Mouse (Mus musculus) megakaryocyte, embryonic 14.5 days (primary cell): ENCODE data around the gene Tldc2. TPM values are rescaled to one million over a fixed set of nuclear protein-coding genes. Genes with fewer than 3 reads are reported as not detected.
A peak's percentile ranks its signal among the peaks of the same experiment; 100 is the strongest.

Experiments
- H3K27me3 ChIP-seq: replicated peaks from 2 replicates; pipeline ENCODE3; 2012; ENCODE audit warnings: inconsistent platforms
- H3K36me3 ChIP-seq: replicated peaks from 2 replicates; pipeline ENCODE3; 2012; ENCODE audit warnings: low read length, inconsistent platforms, mixed read lengths
- H3K4me1 ChIP-seq: 2 replicates; pipeline ENCODE4 v1.6.1; 2012; ENCODE audit warnings: inconsistent platforms
- H3K4me3 ChIP-seq: replicated peaks from 2 replicates; pipeline ENCODE3; 2012; ENCODE audit warnings: moderate library complexity, mild to moderate bottlenecking, inconsistent platforms
- H3K9me3 ChIP-seq: 2 replicates; pipeline ENCODE4 v1.6.1; 2012; ENCODE audit warnings: inconsistent platforms
- FLI1 ChIP-seq: IDR thresholded peaks from 2 replicates; pipeline ENCODE4 v1.6.1; 2012; ENCODE audit warnings: low read length, inconsistent platforms, mixed read lengths
- GATA1 ChIP-seq: IDR thresholded peaks from 3 replicates; pipeline ENCODE4 v1.6.1; 2012; ENCODE audit warnings: mixed read lengths, low read length, inconsistent platforms, borderline replicate concordance
- polyA plus RNA-seq: library from polyadenylated mRNA; stranded (reverse); fragments of >175 nt; gene quantifications from 2 replicates; pipeline ENCODE4 v1.2.3, GENCODE M21; 2012; ENCODE audit warnings: low replicate concordance; ENCODE audit not compliant: insufficient read depth

The Tldc2 gene
- polyA plus RNA-seq, 1 experiment: not detected

DNA sequence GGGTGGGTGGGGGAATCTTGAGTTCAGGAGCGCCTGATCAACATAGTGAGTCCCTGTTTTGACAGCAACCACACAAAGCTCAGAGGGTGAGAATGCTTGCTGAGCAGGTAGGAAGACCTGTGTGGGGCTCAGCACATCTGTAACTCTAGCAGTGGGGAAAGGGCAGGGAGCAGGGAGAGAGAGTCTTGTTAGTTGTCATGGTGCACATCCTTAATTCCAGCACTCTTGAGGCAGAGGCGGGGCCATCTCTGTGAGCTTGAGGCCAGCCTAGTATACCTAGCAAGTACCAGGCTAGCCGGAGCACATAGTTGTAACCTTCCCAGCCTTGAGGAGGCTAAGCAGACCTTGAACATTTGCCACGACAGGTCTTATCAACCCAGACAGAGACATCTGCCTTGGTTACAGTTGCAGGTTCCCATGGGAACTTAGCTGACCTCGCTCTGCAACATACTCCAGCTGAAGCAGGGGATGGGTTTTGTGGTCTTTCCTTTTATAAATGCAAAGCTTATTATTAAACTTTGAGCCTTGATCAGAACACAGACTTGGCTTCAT is 52.5 kb downstream of the Tldc2 start:
- Histone ChIP-seq H3K27me3 (no peaks in the 10 kb centered on the region), H3K4me3 (peak overlapping the region; percentile 3), H3K9me3 (no peaks in the 10 kb centered on the region; the same call in 1 of the 2 replicates), H3K4me1 (peaks cover 41% of the 10 kb centered on the region), H3K36me3 (peaks cover 8% of the 10 kb centered on the region)
- TF ChIP-seq GATA1: no peak
- TF ChIP-seq FLI1: no peak

DNA sequence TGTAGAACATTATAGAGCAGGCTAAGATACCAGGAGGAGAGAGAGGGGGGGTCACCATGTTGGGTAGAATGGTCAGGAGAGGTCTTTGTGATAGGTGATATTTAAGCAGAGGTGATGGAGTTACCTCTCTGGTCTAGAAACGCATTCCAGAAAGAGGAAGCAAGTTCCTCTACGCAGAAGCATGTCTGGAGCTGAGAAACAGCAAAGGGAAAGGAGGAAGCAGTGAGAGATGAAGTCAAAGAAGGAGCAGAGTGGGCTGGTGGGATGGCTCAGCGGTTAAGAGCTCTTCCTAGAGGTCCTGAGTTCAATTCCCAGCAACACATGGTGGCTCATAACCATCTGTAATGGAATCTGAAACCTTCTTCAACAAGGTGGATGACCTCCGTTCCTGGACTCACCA is 55.1 kb downstream of the Tldc2 start:
- Histone ChIP-seq H3K4me1 (peaks cover 25% of the 10 kb centered on the region), H3K4me3 (no peak overlapping the region), H3K27me3 (no peaks in the 10 kb centered on the region), H3K36me3 (peaks cover 30% of the 10 kb centered on the region), H3K9me3 (no peaks in the 10 kb centered on the region; the same call in 1 of the 2 replicates)
- TF ChIP-seq FLI1: no peak
- TF ChIP-seq GATA1: no peak

DNA sequence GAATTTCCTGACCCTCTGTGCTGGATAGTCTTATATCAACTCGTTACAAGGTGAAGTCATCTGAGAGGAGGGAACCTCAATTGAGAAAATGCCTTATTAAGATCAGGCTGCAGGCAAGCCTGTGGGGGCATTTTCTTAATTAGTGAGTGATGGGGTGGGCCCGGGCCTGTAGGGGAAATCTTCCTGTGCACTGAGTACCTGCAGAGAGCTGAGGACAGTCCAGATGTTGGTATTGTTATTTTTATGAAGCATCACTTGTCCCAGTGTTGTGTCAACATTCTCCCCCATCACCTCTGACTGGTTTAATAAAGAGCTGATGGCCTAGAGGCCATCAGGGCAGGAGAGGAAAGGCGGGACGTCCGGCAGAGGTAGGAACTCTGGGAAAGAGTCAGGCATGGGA is 57.3 kb downstream of the Tldc2 start:
- no peaks in the 10 kb centered on the region; the same call in 1 of the 2 replicates for H3K9me3 ChIP-seq
- TF ChIP-seq FLI1 (no peak), GATA1 (no peak)
- no peaks in the 10 kb centered on the region for H3K27me3 ChIP-seq
- no peak overlapping the region for H3K4me3 ChIP-seq
- H3K4me1 ChIP-seq: peaks cover 10% of the 10 kb centered on the region
- H3K36me3 ChIP-seq: peaks cover 49% of the 10 kb centered on the region

DNA sequence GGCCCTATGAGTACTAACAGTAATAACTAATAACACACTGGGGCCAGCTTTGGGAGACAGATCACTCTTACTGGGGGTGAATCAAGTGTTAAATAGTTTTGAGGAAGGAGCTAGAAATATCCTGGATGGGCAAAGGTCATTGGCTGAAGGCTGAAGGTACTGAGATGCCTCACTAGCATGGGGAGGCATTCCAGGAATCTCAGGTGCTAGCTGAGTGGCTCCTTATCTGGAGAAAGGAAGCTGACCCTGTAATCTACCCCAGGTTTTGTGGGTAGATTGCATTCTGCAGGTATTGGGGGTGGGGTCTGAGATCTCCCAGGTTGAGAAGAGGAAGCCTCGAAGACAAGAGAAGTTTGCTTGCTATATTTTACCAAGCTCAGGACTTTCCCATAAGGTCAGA is 58.3 kb downstream of the Tldc2 start:
- no peaks in the 10 kb centered on the region; the same call in 1 of the 2 replicates for H3K9me3 ChIP-seq
- H3K36me3 ChIP-seq: peaks cover 57% of the 10 kb centered on the region
- no peaks in the 10 kb centered on the region for H3K27me3 ChIP-seq
- H3K4me1 ChIP-seq: 0 out of 2 replicates have a peak, but pooled peaks cover 4% of the 10 kb centered on the region
- no peak overlapping the region for H3K4me3 ChIP-seq
- TF ChIP-seq GATA1 (no peak), FLI1 (no peak)

Other genes with a start within 250 kb of the Tldc2 start
- gene Tgif2, start 247.0 kb upstream of the Tldc2 start, polyA plus RNA-seq: 5.1 and 8.1 TPM in 2 replicates
- gene 4930518I15Rik, start 229.1 kb upstream of the Tldc2 start, polyA plus RNA-seq: 0.13 TPM in 1 of 2 replicates, not detected in the other
- 175 and 255 TPM in 2 replicates for gene Rab5if, start 223.9 kb upstream of the Tldc2 start, polyA plus RNA-seq
- gene Sla2, start 199.9 kb upstream of the Tldc2 start, polyA plus RNA-seq: 86.1 and 150 TPM in 2 replicates
- 1.1 and 3.3 TPM in 2 replicates for gene Ndrg3, start 95.0 kb upstream of the Tldc2 start, polyA plus RNA-seq
- 0.73 TPM in 1 of 2 replicates, not detected in the other for gene Dsn1, start 79.9 kb upstream of the Tldc2 start, polyA plus RNA-seq
- 3.8 and 5.8 TPM in 2 replicates for gene Soga1, start 7.8 kb upstream of the Tldc2 start, polyA plus RNA-seq
- 16.0 and 27.3 TPM in 2 replicates for gene Samhd1, start 48.2 kb downstream of the Tldc2 start, polyA plus RNA-seq
- 1.3 and 2.1 TPM in 2 replicates for gene Rbl1, start 117.5 kb downstream of the Tldc2 start, polyA plus RNA-seq
- gene Rpn2, start 192.0 kb downstream of the Tldc2 start, polyA plus RNA-seq: 73.1 and 98.6 TPM in 2 replicates
- not detected in 2 replicates for gene Mroh8, start 192.5 kb downstream of the Tldc2 start, polyA plus RNA-seq